Mouse (Mus musculus) neural tube, embryonic 13.5 days (tissue): Measurements from ENCODE around the gene Gtpbp8. TPM values are rescaled to one million over a fixed set of nuclear protein-coding genes. Genes with fewer than 3 reads are reported as not detected.

Source experiments
- ATAC-seq: fragments of 200-750 bp; cut with Nextera tagmentation; 2 replicates; pipeline ENCODE4 v1.8.0; 2017; ENCODE audit warnings: low read depth, mild to moderate bottlenecking, moderate TSS enrichment, moderate library complexity
- H3K27ac ChIP-seq: fragments of 300-500 bp; sonication (generic); replicated peaks from 2 replicates; pipeline ENCODE4 v1.5.1; 2015; ENCODE audit warnings: moderate library complexity, mild to moderate bottlenecking, inconsistent platforms
- H3K27me3 ChIP-seq: fragments of 300-500 bp; sonication (generic); 2 replicates; pipeline ENCODE4 v1.6.1; 2015; ENCODE audit warnings: mild to moderate bottlenecking, inconsistent platforms
- H3K36me3 ChIP-seq: fragments of 300-500 bp; sonication (generic); 2 replicates; pipeline ENCODE4 v1.6.1; 2015; ENCODE audit warnings: mild to moderate bottlenecking, inconsistent platforms
- H3K4me1 ChIP-seq: fragments of 300-500 bp; sonication (generic); replicated peaks from 2 replicates; pipeline ENCODE4 v1.6.1; 2015; ENCODE audit warnings: inconsistent platforms
- H3K4me2 ChIP-seq: fragments of 300-500 bp; sonication (generic); 2 replicates; pipeline ENCODE4 v1.6.1; 2015; ENCODE audit warnings: inconsistent platforms, mild to moderate bottlenecking, moderate library complexity
- H3K4me3 ChIP-seq: fragments of 300-500 bp; sonication (generic); 2 replicates; pipeline ENCODE4 v1.5.1; 2015; ENCODE audit warnings: mild to moderate bottlenecking, inconsistent platforms
- H3K9ac ChIP-seq: fragments of 300-500 bp; sonication (generic); 2 replicates; pipeline ENCODE4 v1.6.1; 2015; ENCODE audit warnings: moderate library complexity, mild to moderate bottlenecking, inconsistent platforms
- H3K9me3 ChIP-seq: fragments of 300-500 bp; sonication (generic); 2 replicates; pipeline ENCODE4 v1.6.1; 2016; ENCODE audit warnings: inconsistent platforms
- WGBS: fragments of 180-500 bp; shearing (Covaris S2); methylation state at CpG from one replicate; pipeline ENCODE4 v1.1.7; 2015; 5-methylcytosine and 5-hydroxymethylcytosine counted together
- polyA plus RNA-seq: library from polyadenylated mRNA; unstranded; fragments of >200 nt; fragmentation: Nextera tagmentation; extraction: Ambion mirVana; gene quantifications from 2 replicates; pipeline ENCODE4 v1.2.1, GENCODE M21; 2015

Gene Gtpbp8
- polyA plus RNA-seq, 1 experiment from 2014 or later = 36.9 TPM

- WGBS = under 1% methylated on average over 64 of the region's 64 CpGs
- H3K36me3 ChIP-seq = peaks cover 19% of the 10 kb centered on the region
- peak within 1 kb of the TSS; percentile 82 for H3K9ac ChIP-seq
- H3K4me1 ChIP-seq = peaks cover 29% of the 10 kb centered on the region
- H3K27me3 ChIP-seq = no peaks in the 10 kb centered on the region
- ATAC-seq = peak; percentile 97
- peak within 1 kb of the TSS; percentile 93 for H3K27ac ChIP-seq
- H3K9me3 ChIP-seq = no peaks in the 10 kb centered on the region
- H3K4me2 ChIP-seq = peak within 1 kb of the TSS; percentile 72
- peak within 1 kb of the TSS; percentile 73 for H3K4me3 ChIP-seq
Measured at GRCm38 (mm10) chr16:44724083-44724787, 21.9 kb downstream of the Gtpbp8 start, which contains the start of gene Nepro. Gene Nepro, plus strand, starts transcription at chr16:44724301.

GRCm38 (mm10) chr16:44722666-44723065 lies 23.5 kb downstream of the Gtpbp8 start:
- no peak overlapping the region for H3K4me2 ChIP-seq
- no peaks in the 10 kb centered on the region for H3K27me3 ChIP-seq
- H3K4me1 ChIP-seq = peaks cover 29% of the 10 kb centered on the region
- H3K27ac ChIP-seq = no peak overlapping the region
- H3K36me3 ChIP-seq = peaks cover 13% of the 10 kb centered on the region
- no peak overlapping the region for H3K4me3 ChIP-seq
- H3K9ac ChIP-seq = no peak overlapping the region
- no peak for ATAC-seq
- WGBS = 82% methylated on average over 2 of the region's 2 CpGs
- no peaks in the 10 kb centered on the region for H3K9me3 ChIP-seq

- no peak overlapping the region for H3K9ac ChIP-seq
- no peaks in the 10 kb centered on the region for H3K27me3 ChIP-seq
- H3K4me1 ChIP-seq = peaks cover 29% of the 10 kb centered on the region
- H3K9me3 ChIP-seq = no peaks in the 10 kb centered on the region
- 82% methylated on average over 3 of the region's 3 CpGs for WGBS
- H3K4me3 ChIP-seq = no peak overlapping the region
- no peak overlapping the region for H3K27ac ChIP-seq
- no peak overlapping the region for H3K4me2 ChIP-seq
- ATAC-seq = no peak
- H3K36me3 ChIP-seq = peaks cover 11% of the 10 kb centered on the region; the same call in 1 of the 2 replicates
Measured at GRCm38 (mm10) chr16:44720518-44720917, 25.6 kb downstream of the Gtpbp8 start.

GRCm38 (mm10) chr16:44719349-44719748 lies 26.8 kb downstream of the Gtpbp8 start:
- ATAC-seq = no peak
- H3K27me3 ChIP-seq = no peaks in the 10 kb centered on the region
- H3K9me3 ChIP-seq = no peaks in the 10 kb centered on the region
- H3K4me2 ChIP-seq = no peak overlapping the region
- H3K9ac ChIP-seq = no peak overlapping the region
- no peak overlapping the region for H3K27ac ChIP-seq
- H3K36me3 ChIP-seq = peaks cover 11% of the 10 kb centered on the region; the same call in 1 of the 2 replicates
- no peak overlapping the region for H3K4me3 ChIP-seq
- peaks cover 21% of the 10 kb centered on the region for H3K4me1 ChIP-seq
- 75% methylated on average over 7 of the region's 7 CpGs for WGBS

GRCm38 (mm10) chr16:44717838-44718237 lies 28.3 kb downstream of the Gtpbp8 start:
- Histone ChIP-seq H3K9me3 (no peaks in the 10 kb centered on the region), H3K4me3 (no peak overlapping the region), H3K27ac (no peak overlapping the region), H3K4me1 (peaks cover 12% of the 10 kb centered on the region), H3K9ac (no peak overlapping the region), H3K27me3 (no peaks in the 10 kb centered on the region), H3K36me3 (peaks cover 11% of the 10 kb centered on the region; the same call in 1 of the 2 replicates), H3K4me2 (no peak overlapping the region)
- WGBS = 77% methylated on average over 2 of the region's 2 CpGs
- ATAC-seq = no peak

- peak overlapping the region; percentile 41; the same call in 1 of the 2 replicates for H3K9ac ChIP-seq
- WGBS = 70% methylated on average over 2 of the region's 2 CpGs
- H3K36me3 ChIP-seq = peaks cover 11% of the 10 kb centered on the region; the same call in 1 of the 2 replicates
- H3K4me2 ChIP-seq = no peak overlapping the region
- H3K4me1 ChIP-seq = peaks cover 8% of the 10 kb centered on the region
- H3K27me3 ChIP-seq = no peaks in the 10 kb centered on the region
- ATAC-seq = peak; percentile 65; the same call in 1 of the 2 replicates
- no peaks in the 10 kb centered on the region for H3K9me3 ChIP-seq
- no peak overlapping the region for H3K4me3 ChIP-seq
- H3K27ac ChIP-seq = no peak overlapping the region
Measured at GRCm38 (mm10) chr16:44717141-44717634, 29.0 kb downstream of the Gtpbp8 start.

- Histone ChIP-seq H3K4me3 (no peak overlapping the region), H3K9me3 (no peaks in the 10 kb centered on the region), H3K27ac (peak overlapping the region; percentile 46; the same call in 1 of the 2 replicates), H3K9ac (no peak overlapping the region), H3K27me3 (no peaks in the 10 kb centered on the region), H3K4me2 (no peak overlapping the region), H3K36me3 (peaks cover 11% of the 10 kb centered on the region; the same call in 1 of the 2 replicates), H3K4me1 (peaks cover 8% of the 10 kb centered on the region)
- WGBS = 37% methylated on average over 10 of the region's 10 CpGs
- ATAC-seq = peak; percentile 70
Measured at GRCm38 (mm10) chr16:44716305-44717140, 29.6 kb downstream of the Gtpbp8 start.

GRCm38 (mm10) chr16:44703458-44703857 lies 42.7 kb downstream of the Gtpbp8 start:
- H3K9me3 ChIP-seq = no peaks in the 10 kb centered on the region
- H3K27me3 ChIP-seq = no peaks in the 10 kb centered on the region
- no peaks in the 10 kb centered on the region for H3K36me3 ChIP-seq
- WGBS = 64% methylated on average over 4 of the region's 4 CpGs
- H3K4me2 ChIP-seq = no peak overlapping the region
- no peak overlapping the region for H3K4me3 ChIP-seq
- ATAC-seq = no peak
- no peak overlapping the region for H3K9ac ChIP-seq
- H3K27ac ChIP-seq = no peak overlapping the region
- H3K4me1 ChIP-seq = peaks cover 10% of the 10 kb centered on the region

GRCm38 (mm10) chr16:44702272-44702671 lies 43.9 kb downstream of the Gtpbp8 start:
- Histone ChIP-seq H3K36me3 (no peaks in the 10 kb centered on the region), H3K4me2 (no peak overlapping the region), H3K4me3 (no peak overlapping the region), H3K27ac (no peak overlapping the region), H3K4me1 (peaks cover 10% of the 10 kb centered on the region), H3K27me3 (no peaks in the 10 kb centered on the region), H3K9me3 (no peaks in the 10 kb centered on the region), H3K9ac (no peak overlapping the region)
- ATAC-seq = no peak
- 70% methylated on average over 5 of the region's 5 CpGs for WGBS

- Histone ChIP-seq H3K27ac (no peak overlapping the region), H3K9me3 (no peaks in the 10 kb centered on the region), H3K4me3 (no peak overlapping the region), H3K9ac (no peak overlapping the region), H3K36me3 (no peaks in the 10 kb centered on the region), H3K4me1 (peaks cover 12% of the 10 kb centered on the region), H3K4me2 (no peak overlapping the region), H3K27me3 (no peaks in the 10 kb centered on the region)
- ATAC-seq = no peak
- WGBS = 80% methylated on average over 3 of the region's 3 CpGs
Measured at GRCm38 (mm10) chr16:44701155-44701554, 45.0 kb downstream of the Gtpbp8 start.

GRCm38 (mm10) chr16:44697473-44698205 lies 48.5 kb downstream of the Gtpbp8 start:
- WGBS = 92% methylated on average over 5 of the region's 5 CpGs
- peaks cover 12% of the 10 kb centered on the region for H3K4me1 ChIP-seq
- H3K9me3 ChIP-seq = no peaks in the 10 kb centered on the region
- H3K36me3 ChIP-seq = no peaks in the 10 kb centered on the region
- no peak for ATAC-seq
- H3K27ac ChIP-seq = no peak overlapping the region
- no peak overlapping the region for H3K4me3 ChIP-seq
- H3K4me2 ChIP-seq = no peak overlapping the region
- H3K27me3 ChIP-seq = no peaks in the 10 kb centered on the region
- H3K9ac ChIP-seq = no peak overlapping the region
